Mouse (Mus musculus) lung, postnatal 14 days (tissue): Measurements from ENCODE around the gene Dnase1l1.
A peak's percentile ranks its signal among the peaks of the same experiment; 100 is the strongest.

Source experiments
- DNase-seq: peaks from one replicate; pipeline ENCODE4 v3.0.0; 2021

The Dnase1l1 gene

GRCm38 (mm10) chrX:74281732-74282394, at the start of gene Dnase1l1, which contains the start of gene Taz:
Gene Dnase1l1 (minus strand): TSS chrX:74282337.
Gene Taz (plus strand): TSS chrX:74281912.
- DNase-seq = peak; percentile 80

GRCm38 (mm10) chrX:74330166-74330930, 48.2 kb upstream of the Dnase1l1 start:
- DNase-seq = no peak

- no peak for DNase-seq
Measured at GRCm38 (mm10) chrX:74329215-74329671, 47.1 kb upstream of the Dnase1l1 start.

GRCm38 (mm10) chrX:74328725-74329161, 46.6 kb upstream of the Dnase1l1 start, which contains the start of gene Plxna3:
Gene Plxna3 (plus strand): TSS chrX:74329066.
- peak; percentile 67 for DNase-seq

- DNase-seq = peak; percentile 86
Measured at GRCm38 (mm10) chrX:74312540-74313464, 30.7 kb upstream of the Dnase1l1 start, which contains the start of gene Fam50a. Gene Fam50a (plus strand): TSS chrX:74313033.

GRCm38 (mm10) chrX:74304867-74305700, 22.9 kb upstream of the Dnase1l1 start, which contains the start of gene Gdi1:
Gene Gdi1 (plus strand): TSS chrX:74304998.
- peak; percentile 74 for DNase-seq

GRCm38 (mm10) chrX:74299721-74300120, 17.6 kb upstream of the Dnase1l1 start:
- no peak for DNase-seq

- no peak for DNase-seq
Measured at GRCm38 (mm10) chrX:74298348-74298747, 16.2 kb upstream of the Dnase1l1 start.

GRCm38 (mm10) chrX:74296538-74297448, 14.7 kb upstream of the Dnase1l1 start, which contains the start of gene Atp6ap1:
Gene Atp6ap1 (plus strand): TSS chrX:74297097.
- peak; percentile 94 for DNase-seq

GRCm38 (mm10) chrX:74293431-74293830, 11.3 kb upstream of the Dnase1l1 start:
- DNase-seq = no peak

GRCm38 (mm10) chrX:74283092-74283437, 928 bp upstream of the Dnase1l1 start:
- DNase-seq = no peak

GRCm38 (mm10) chrX:74282395-74283091, 406 bp upstream of the Dnase1l1 start:
- peak; percentile 86 for DNase-seq

GRCm38 (mm10) chrX:74281041-74281731, 951 bp downstream of the Dnase1l1 start:
- DNase-seq = no peak

GRCm38 (mm10) chrX:74277916-74278315, 4.2 kb downstream of the Dnase1l1 start:
- no peak for DNase-seq

GRCm38 (mm10) chrX:74273422-74274322, 8.5 kb downstream of the Dnase1l1 start:
- no peak for DNase-seq

- DNase-seq = peak; percentile 17
Measured at GRCm38 (mm10) chrX:74270902-74271551, 11.1 kb downstream of the Dnase1l1 start.

GRCm38 (mm10) chrX:74270062-74270901, 11.9 kb downstream of the Dnase1l1 start, which contains the start of gene Rpl10:
Gene Rpl10 (plus strand): TSS chrX:74270812.
- DNase-seq = peak; percentile 89
